Mouse (Mus musculus): ENCODE results near the gene Mlec. TPM values are rescaled to one million over a fixed set of nuclear protein-coding genes. Genes with fewer than 3 reads are reported as not detected.

The Mlec gene
- total and polyA plus RNA-seq, 3 experiments: 156 to 167 TPM; not detected in 1

DNA sequence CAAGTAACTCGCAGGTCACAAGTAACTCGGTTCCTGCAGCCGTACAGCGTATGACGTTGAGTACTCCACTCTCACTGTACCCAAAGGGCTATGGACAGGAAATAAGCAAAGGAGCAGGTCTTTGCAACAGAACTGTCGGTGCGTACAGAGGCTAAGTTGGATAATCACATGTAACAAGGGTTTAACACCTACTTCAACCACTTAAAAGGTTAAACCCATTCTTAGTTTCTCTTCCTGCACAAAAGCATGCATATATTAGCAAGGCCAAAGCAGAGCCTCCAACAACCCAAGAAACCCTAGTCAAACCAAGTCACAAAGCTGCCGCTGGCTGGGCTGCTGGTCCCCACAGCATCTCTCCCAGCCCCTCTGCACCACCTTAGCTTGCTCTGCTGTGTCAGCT is 25.5 kb downstream of the Mlec start:
- Histone ChIP-seq H3K9ac (ENCODE audit: control insufficient read depth, low read depth, low read length, poor library complexity, severe bottlenecking) (no peak overlapping the region), H3K36me3 (ENCODE audit: control insufficient read depth in 1 of 2, insufficient read depth in 2 of 2, low read length in 2 of 2) (peaks cover 2% of the 10 kb centered on the region in 2 experiments; a peak in 3 of 4 replicates), H3K27ac (ENCODE audit: control insufficient read depth, low read depth, low read length) (no peak overlapping the region), H3K27me3 (ENCODE audit: control insufficient read depth in 1 of 2, insufficient read depth in 2 of 2, low read length in 2 of 2) (no peaks in the 10 kb centered on the region), H3K4me1 (ENCODE audit: control insufficient read depth in 1 of 2, insufficient read depth in 2 of 2, low read length in 2 of 2) (peaks cover 0 to 7% of the 10 kb centered on the region in 2 experiments), H3K9me3 (replicated peaks; ENCODE audit: insufficient read depth, low read length) (no peaks in the 10 kb centered on the region), H3K4me3 (ENCODE audit: control insufficient read depth in 1 of 2, insufficient read depth in 1 of 2, low read depth in 2 of 2, low read length in 2 of 2) (no peak overlapping the region), H3K79me2 (ENCODE audit: control insufficient read depth, insufficient read depth, low read length, poor library complexity) (peaks cover 9% of the 10 kb centered on the region)
- no peak for DNase-seq (ENCODE audit: low read depth, low spot score)
- TF ChIP-seq ZKSCAN1 (IDR thresholded peaks at IDR 0.05; ENCODE audit: low read depth, low read length) (no peak), HCFC1 (IDR thresholded peaks at IDR 0.05; ENCODE audit: low read depth, low read length) (no peak), ZC3H11A (IDR thresholded peaks at IDR 0.05; ENCODE audit: low read depth, low read length) (no peak), POLR2AphosphoS5 (IDR thresholded peaks at IDR 0.05; ENCODE audit: borderline replicate concordance, low read depth, low read length) (no peak), RCOR1 (IDR thresholded peaks at IDR 0.05; ENCODE audit: low read depth, low read length) (no peak), JUND (IDR thresholded peaks at IDR 0.05; ENCODE audit: low read depth, low read length) (no peak), USF1 (IDR thresholded peaks at IDR 0.05; ENCODE audit: low read depth, low read length) (no peak), TAL1 (IDR thresholded peaks at IDR 0.05; ENCODE audit: low read length) (no peak), TBP (IDR thresholded peaks at IDR 0.05; ENCODE audit: low read depth, low read length) (no peak), GATA1 (IDR thresholded peaks at IDR 0.05; ENCODE audit: low read depth, low read length) (no peak), POLR2AphosphoS2 (IDR thresholded peaks at IDR 0.05; ENCODE audit: low read length) (no peak), MEF2A (IDR thresholded peaks at IDR 0.05; ENCODE audit: extremely low read depth, insufficient replicate concordance, low read depth, low read length, poor library complexity, severe bottlenecking) (no peak), KAT2A (conservative IDR thresholded peaks at IDR 0.05; ENCODE audit: low read depth, low read length) (no peak), ZMIZ1 (IDR thresholded peaks at IDR 0.05; ENCODE audit: low read depth, low read length) (no peak), EP300 (IDR thresholded peaks at IDR 0.05; ENCODE audit: low read depth in 1 of 2, low read length in 2 of 2) (no peak), RAD21 (IDR thresholded peaks at IDR 0.05; ENCODE audit: low read depth, low read length) (no peak)

DNA sequence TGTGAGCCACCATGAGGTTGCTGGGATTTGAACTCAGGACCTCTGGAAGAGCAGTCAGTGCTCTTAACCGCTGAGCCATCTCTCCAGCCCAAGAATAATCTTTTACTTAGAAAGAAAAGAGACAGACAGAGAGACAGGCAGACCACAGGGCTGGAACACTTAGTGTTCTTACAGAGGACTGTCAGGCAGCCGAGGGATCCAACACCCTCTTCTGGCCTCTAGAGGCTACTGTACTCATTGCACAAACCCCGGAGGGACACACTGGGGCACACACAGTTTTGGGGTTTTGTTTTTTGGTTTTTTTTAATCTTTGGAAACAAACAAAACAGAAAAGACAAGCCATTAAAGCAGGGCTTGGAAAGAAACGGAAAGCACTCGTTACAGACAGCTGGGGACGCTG is 28.7 kb downstream of the Mlec start:
- H3K27ac ChIP-seq (ENCODE audit: control insufficient read depth, low read depth, low read length): no peak overlapping the region
- no peaks in the 10 kb centered on the region for H3K9me3 ChIP-seq (replicated peaks; ENCODE audit: insufficient read depth, low read length)
- H3K36me3 ChIP-seq (ENCODE audit: control insufficient read depth in 1 of 2, insufficient read depth in 2 of 2, low read length in 2 of 2): peaks cover 2% of the 10 kb centered on the region in 2 experiments; a peak in 3 of 4 replicates
- H3K27me3 ChIP-seq (ENCODE audit: control insufficient read depth in 1 of 2, insufficient read depth in 2 of 2, low read length in 2 of 2): no peaks in the 10 kb centered on the region
- TF ChIP-seq MYC (IDR thresholded peaks at IDR 0.05; ENCODE audit: low read depth, low read length) (no peak), CTCF (IDR thresholded peaks at IDR 0.05 in 2 of 3, conservative IDR thresholded peaks at IDR 0.05 in 1 of 3; ENCODE audit: control insufficient read depth in 1 of 3, insufficient read depth in 1 of 3, low read depth in 2 of 3, low read length in 3 of 3, poor library complexity in 1 of 3, severe bottlenecking in 1 of 3) (peak in 2 of 3 experiments; percentile 6 to 21; a peak in 2 of 6 replicates)
- DNase-seq (ENCODE audit: low read depth, low spot score): no peak
- peaks cover 9% of the 10 kb centered on the region for H3K79me2 ChIP-seq (ENCODE audit: control insufficient read depth, insufficient read depth, low read length, poor library complexity)
- no peak overlapping the region for H3K9ac ChIP-seq (ENCODE audit: control insufficient read depth, low read depth, low read length, poor library complexity, severe bottlenecking)
- peaks cover 0 to 7% of the 10 kb centered on the region in 2 experiments for H3K4me1 ChIP-seq (ENCODE audit: control insufficient read depth in 1 of 2, insufficient read depth in 2 of 2, low read length in 2 of 2)
- H3K4me3 ChIP-seq (ENCODE audit: control insufficient read depth in 1 of 2, insufficient read depth in 1 of 2, low read depth in 2 of 2, low read length in 2 of 2): no peak overlapping the region
